Mouse (Mus musculus) liver, adult 2 months (tissue): Measurements from ENCODE around the gene Sh3bp1. TPM values are rescaled to one million over a fixed set of nuclear protein-coding genes. Genes with fewer than 3 reads are reported as not detected.

Source experiments
- DNase-seq: peaks from one replicate; pipeline ENCODE4 v3.0.0-alpha.2; 2011; ENCODE audit warnings: low read depth, low spot score; ENCODE audit errors: extremely low read depth
- H3K27ac ChIP-seq: fragments of 200-500 bp; replicated peaks from 2 replicates; pipeline ENCODE4 v1.5.1; 2012; ENCODE audit warnings: low read depth, mild to moderate bottlenecking, control low read depth, inconsistent platforms, low read length; ENCODE audit not compliant: insufficient read depth
- H3K27me3 ChIP-seq: fragments of 200-500 bp; 2 replicates; pipeline ENCODE4 v1.6.1; 2012; ENCODE audit warnings: mild to moderate bottlenecking, moderate library complexity, low read length, inconsistent platforms; ENCODE audit not compliant: control insufficient read depth, insufficient read depth
- H3K36me3 ChIP-seq: fragments of 200-500 bp; 2 replicates; pipeline ENCODE4 v1.6.1; 2012; ENCODE audit warnings: low read length, inconsistent platforms; ENCODE audit not compliant: control insufficient read depth, insufficient read depth
- H3K4me1 ChIP-seq: fragments of 200-500 bp; 2 replicates; pipeline ENCODE4 v1.6.1; 2011; ENCODE audit warnings: low read length; ENCODE audit not compliant: control insufficient read depth, insufficient read depth
- H3K4me3 ChIP-seq: fragments of 200-500 bp; 2 replicates; pipeline ENCODE4 v1.5.1; 2011; ENCODE audit warnings: low read depth, mild to moderate bottlenecking, control low read depth, low read length, moderate library complexity; ENCODE audit not compliant: insufficient read depth
- H3K79me2 ChIP-seq: fragments of 200-500 bp; 2 replicates; pipeline ENCODE4 v1.6.1; 2012; ENCODE audit warnings: inconsistent platforms, mild to moderate bottlenecking, low read length, moderate library complexity; ENCODE audit not compliant: control insufficient read depth, insufficient read depth
- H3K9ac ChIP-seq: fragments of 200-500 bp; 2 replicates; pipeline ENCODE4 v1.6.1; 2012; ENCODE audit warnings: low read depth, mild to moderate bottlenecking, control low read depth, inconsistent platforms, low read length
- CTCF ChIP-seq: fragments of 200-500 bp; IDR thresholded peaks from 2 replicates; pipeline ENCODE4 v1.5.1; 2011; ENCODE audit warnings: low read depth, low read length, control low read depth
- POLR2A ChIP-seq: fragments of 200-500 bp; IDR thresholded peaks from 2 replicates; pipeline ENCODE4 v1.6.1; 2011; ENCODE audit warnings: low read length, control low read depth; ENCODE audit not compliant: insufficient read depth; ENCODE audit errors: extremely low read depth
- WGBS: fragments of 180-500 bp; shearing (Covaris S2); methylation state at CpG from one replicate; pipeline ENCODE4 v1.1.7; 2018; 5-methylcytosine and 5-hydroxymethylcytosine counted together
- polyA plus RNA-seq: library from polyadenylated mRNA; depleted of rRNA; stranded (reverse); fragments of >200 nt; gene quantifications from 2 replicates; pipeline ENCODE4 v1.2.3, GENCODE M21; 2012
- total RNA-seq: library from RNA; depleted of rRNA; stranded (reverse); fragments of >200 nt; gene quantifications from 2 replicates; pipeline ENCODE4 v1.2.3, GENCODE M21; 2014

The Sh3bp1 gene
- total and polyA plus RNA-seq, 2 experiments: 0.37 to 6.0 TPM

DNA sequence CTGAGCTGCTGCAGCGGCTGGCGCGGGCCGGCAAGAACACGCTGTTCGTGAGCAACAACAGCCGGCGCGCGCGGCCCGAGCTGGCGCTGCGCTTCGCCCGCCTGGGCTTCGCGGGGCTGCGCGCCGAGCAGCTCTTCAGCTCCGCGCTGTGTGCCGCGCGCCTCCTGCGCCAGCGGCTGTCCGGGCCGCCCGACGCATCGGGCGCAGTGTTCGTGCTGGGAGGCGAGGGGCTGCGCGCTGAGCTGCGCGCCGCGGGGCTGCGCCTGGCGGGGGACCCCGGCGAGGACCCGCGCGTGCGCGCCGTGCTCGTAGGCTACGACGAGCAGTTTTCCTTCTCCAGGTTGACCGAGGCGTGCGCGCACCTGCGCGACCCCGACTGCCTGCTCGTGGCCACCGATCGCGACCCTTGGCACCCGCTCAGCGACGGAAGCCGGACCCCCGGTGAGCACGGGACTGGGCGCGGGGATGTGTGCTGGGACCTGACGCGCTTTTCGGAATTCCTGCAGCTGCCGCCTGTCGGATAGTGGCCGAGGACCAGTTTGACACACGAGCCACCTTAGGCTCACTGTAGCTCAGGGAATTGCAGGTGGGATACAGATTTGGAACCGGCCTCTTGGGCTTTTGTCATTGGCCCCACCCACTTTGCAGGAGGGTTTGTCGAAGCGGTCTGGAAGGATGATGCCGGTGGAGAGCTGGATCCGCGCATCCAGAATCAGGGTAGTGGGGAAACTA, 14.7 kb downstream of the Sh3bp1 start:
- Histone ChIP-seq H3K36me3 (no peaks in the 10 kb centered on the region), H3K27me3 (0 out of 2 replicates have a peak, but pooled peaks cover 5% of the 10 kb centered on the region), H3K79me2 (no peaks in the 10 kb centered on the region), H3K27ac (no peak overlapping the region), H3K4me3 (peak overlapping the region; percentile 49; the same call in 1 of the 2 replicates), H3K9ac (peak overlapping the region; percentile 54), H3K4me1 (peaks cover 5% of the 10 kb centered on the region; the same call in 1 of the 2 replicates)
- 4% methylated on average over 87 of the region's 87 CpGs for WGBS
- TF ChIP-seq POLR2A (no peak), CTCF (no peak)
- DNase-seq: no peak

DNA sequence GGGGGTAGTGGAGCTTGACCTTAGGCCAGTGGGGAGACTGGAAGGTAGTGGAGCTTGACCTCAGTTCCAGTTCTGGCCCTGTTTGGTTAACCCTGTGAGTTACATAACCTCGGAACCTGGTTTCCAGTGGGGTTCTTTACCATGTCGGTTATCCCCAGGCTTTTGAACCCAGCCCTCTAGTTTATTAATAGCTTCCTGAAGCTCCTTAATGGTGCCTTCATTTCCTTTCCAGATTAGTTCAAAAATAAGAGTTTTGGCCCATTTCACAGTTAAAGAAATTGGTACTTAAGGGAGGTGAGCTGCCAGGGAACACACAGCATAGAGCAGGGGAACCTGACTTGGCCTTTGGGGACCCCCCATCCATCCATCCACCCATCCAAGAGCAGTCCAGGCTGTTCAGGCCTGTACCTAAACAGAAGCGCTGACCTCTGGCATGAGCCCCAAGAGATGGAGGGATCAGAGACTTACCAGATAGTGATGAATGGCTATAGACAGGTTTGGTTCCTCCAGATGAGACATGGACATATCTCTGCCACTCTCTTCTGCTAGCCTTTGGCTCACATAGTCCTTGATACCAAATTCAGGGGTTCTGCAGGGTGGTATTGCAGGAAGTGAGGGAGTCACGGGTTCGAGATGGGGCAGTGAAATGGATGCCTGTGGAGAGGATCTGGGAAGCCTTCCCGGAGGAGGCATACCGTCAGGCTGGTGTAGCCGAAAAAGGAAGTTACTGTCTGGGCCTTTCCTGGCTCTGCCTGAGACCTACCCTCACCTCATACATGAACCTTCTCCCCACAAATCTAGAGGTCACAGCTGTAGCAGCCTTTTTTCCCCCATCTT, 15.5 kb downstream of the Sh3bp1 start:
- no peaks in the 10 kb centered on the region for H3K79me2 ChIP-seq
- no peaks in the 10 kb centered on the region for H3K36me3 ChIP-seq
- peak; percentile 41 for DNase-seq
- 0 out of 2 replicates have a peak, but pooled peaks cover 5% of the 10 kb centered on the region for H3K27me3 ChIP-seq
- 51% methylated on average over 8 of the region's 8 CpGs for WGBS
- no peak overlapping the region for H3K27ac ChIP-seq
- no peak for TF ChIP-seq CTCF
- no peak for TF ChIP-seq POLR2A
- H3K4me1 ChIP-seq: peaks cover 5% of the 10 kb centered on the region; the same call in 1 of the 2 replicates
- H3K4me3 ChIP-seq: no peak overlapping the region
- H3K9ac ChIP-seq: no peak overlapping the region

DNA sequence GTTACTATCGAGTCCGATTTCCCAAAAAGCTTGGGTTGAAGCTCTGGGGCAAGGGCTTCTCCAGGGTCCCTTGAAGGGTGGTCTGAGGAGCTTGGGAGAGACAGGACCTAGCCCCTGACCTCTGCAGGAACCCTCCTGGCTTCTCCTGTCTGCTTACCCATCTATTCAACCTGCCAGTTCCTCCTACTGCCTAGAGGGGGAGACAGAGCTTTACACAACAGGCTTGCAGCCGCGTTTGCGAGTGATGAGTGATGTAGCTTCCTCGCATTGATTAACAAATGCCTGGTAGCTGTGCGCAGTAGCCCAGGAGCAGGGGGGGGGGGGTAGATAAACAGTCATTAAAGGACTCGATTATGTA, 16.1 kb downstream of the Sh3bp1 start:
- peak; percentile 64 for DNase-seq
- Histone ChIP-seq H3K4me1 (peaks cover 5% of the 10 kb centered on the region; the same call in 1 of the 2 replicates), H3K36me3 (no peaks in the 10 kb centered on the region), H3K27me3 (0 out of 2 replicates have a peak, but pooled peaks cover 5% of the 10 kb centered on the region), H3K27ac (no peak overlapping the region), H3K4me3 (no peak overlapping the region), H3K9ac (no peak overlapping the region), H3K79me2 (no peaks in the 10 kb centered on the region)
- TF ChIP-seq CTCF (peak; percentile 87), POLR2A (no peak)
- 7% methylated on average over 8 of the region's 8 CpGs for WGBS

DNA sequence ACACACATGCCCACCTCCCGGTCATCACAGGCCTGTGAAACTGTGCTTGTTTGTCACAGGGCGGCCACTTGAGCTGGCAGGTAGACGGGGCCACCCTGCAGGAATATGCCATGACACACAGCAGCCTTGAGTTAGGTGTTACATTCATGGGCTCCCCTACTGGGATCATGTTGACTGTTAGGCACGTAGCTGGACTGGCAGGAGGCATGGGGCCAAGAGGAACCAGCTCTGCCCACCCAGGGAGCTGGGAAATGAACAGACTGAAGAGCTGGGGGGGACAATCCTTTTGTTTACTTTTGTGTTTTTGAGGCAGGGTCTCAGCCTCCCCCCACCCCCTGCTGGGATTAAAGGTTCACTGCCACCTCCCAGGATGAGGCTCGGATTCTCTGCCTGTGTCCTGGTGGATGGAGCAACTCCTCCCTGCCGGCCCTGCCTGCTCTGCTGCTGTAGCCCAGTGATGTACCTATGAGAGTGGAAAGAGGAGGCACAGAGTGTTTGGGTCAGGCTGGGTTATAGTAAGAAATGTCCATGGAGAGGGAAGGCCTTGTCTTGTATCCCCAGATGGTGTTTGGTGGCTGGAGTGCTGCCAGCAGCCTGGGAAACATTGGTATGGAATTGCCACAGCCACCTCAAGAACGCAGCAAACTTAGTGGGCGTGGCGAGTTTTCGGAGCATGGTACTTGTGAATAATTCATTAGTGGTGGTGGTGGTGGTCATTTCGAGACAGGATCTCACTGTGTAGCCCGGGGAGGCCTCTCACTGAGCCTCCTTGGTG, 16.7 kb downstream of the Sh3bp1 start:
- H3K36me3 ChIP-seq: no peaks in the 10 kb centered on the region
- H3K27ac ChIP-seq: no peak overlapping the region
- DNase-seq: no peak
- no peaks in the 10 kb centered on the region for H3K79me2 ChIP-seq
- peaks cover 5% of the 10 kb centered on the region; the same call in 1 of the 2 replicates for H3K4me1 ChIP-seq
- H3K27me3 ChIP-seq: 0 out of 2 replicates have a peak, but pooled peaks cover 5% of the 10 kb centered on the region
- no peak overlapping the region for H3K4me3 ChIP-seq
- H3K9ac ChIP-seq: no peak overlapping the region
- no peak for TF ChIP-seq CTCF
- TF ChIP-seq POLR2A: no peak
- WGBS: 89% methylated on average over 12 of the region's 12 CpGs

DNA sequence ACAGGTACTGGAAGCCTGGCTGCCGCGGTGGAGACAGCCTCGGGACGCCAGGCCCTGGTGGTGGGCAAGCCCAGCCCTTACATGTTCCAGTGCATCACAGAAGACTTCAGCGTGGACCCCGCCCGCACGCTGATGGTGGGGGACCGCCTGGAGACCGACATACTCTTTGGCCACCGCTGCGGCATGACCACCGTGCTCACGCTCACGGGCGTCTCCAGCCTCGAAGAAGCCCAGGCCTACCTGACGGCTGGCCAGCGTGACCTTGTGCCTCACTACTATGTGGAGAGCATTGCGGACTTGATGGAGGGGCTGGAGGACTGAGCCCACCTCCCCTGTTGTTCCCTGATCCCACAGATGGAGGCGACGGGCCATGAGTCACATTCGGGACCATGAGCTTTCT, 18.6 kb downstream of the Sh3bp1 start:
- TF ChIP-seq POLR2A (no peak), CTCF (no peak)
- H3K4me3 ChIP-seq: no peak overlapping the region
- WGBS: 97% methylated on average over 23 of the region's 23 CpGs
- peaks cover 5% of the 10 kb centered on the region; the same call in 1 of the 2 replicates for H3K4me1 ChIP-seq
- H3K36me3 ChIP-seq: no peaks in the 10 kb centered on the region
- H3K79me2 ChIP-seq: no peaks in the 10 kb centered on the region
- H3K27me3 ChIP-seq: 0 out of 2 replicates have a peak, but pooled peaks cover 5% of the 10 kb centered on the region
- H3K9ac ChIP-seq: no peak overlapping the region
- H3K27ac ChIP-seq: no peak overlapping the region
- DNase-seq: no peak
